Mouse (Mus musculus) megakaryocyte, embryonic 14.5 days (primary cell): ENCODE measurements around the gene Slc34a1.

ENCODE experiments used
- FLI1 ChIP-seq: IDR thresholded peaks from 2 replicates; pipeline ENCODE4 v1.6.1; 2012; ENCODE audit warnings: low read length, inconsistent platforms, mixed read lengths
- GATA1 ChIP-seq: IDR thresholded peaks from 3 replicates; pipeline ENCODE4 v1.6.1; 2012; ENCODE audit warnings: mixed read lengths, low read length, inconsistent platforms, borderline replicate concordance

DNA sequence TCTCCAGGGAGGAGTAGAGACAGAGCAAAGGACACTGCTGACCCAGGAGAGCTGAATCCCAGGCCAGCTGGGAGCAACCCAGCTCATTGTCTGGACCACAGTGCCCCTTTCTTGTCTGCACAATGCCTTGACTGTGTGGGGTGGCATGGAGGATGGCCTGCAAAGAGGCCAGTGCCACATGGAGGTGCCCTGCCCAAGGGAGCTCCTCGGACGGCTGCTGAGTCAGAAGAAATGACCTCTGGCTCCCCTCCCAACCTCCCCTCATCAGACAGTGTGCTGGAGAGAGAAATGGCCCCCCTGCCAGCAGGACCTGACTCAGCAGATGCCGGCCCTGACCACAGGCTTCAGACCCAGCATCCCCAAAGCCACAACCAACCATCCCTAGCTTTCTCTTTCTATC, 67.2 kb downstream of the Slc34a1 start:
- TF ChIP-seq GATA1 (no peak), FLI1 (no peak)
